Mouse (Mus musculus): ENCODE data around the gene Nrgn. TPM values are rescaled to one million over a fixed set of nuclear protein-coding genes. Genes with fewer than 3 reads are reported as not detected.

The Nrgn gene
- total RNA-seq, 1 experiment = 0.40 TPM

- H3K36me3 ChIP-seq (ENCODE audit: control insufficient read depth, insufficient read depth, low read length, poor library complexity, severe bottlenecking) = no peaks in the 10 kb centered on the region
- no peak overlapping the region for H3K4me3 ChIP-seq (ENCODE audit: insufficient read depth in 1 of 2, low read depth in 1 of 2, low read length in 2 of 2, poor library complexity in 1 of 2, severe bottlenecking in 1 of 2)
- H3K27ac ChIP-seq (ENCODE audit: insufficient read depth, low read depth, low read length, poor library complexity, severe bottlenecking) = no peak overlapping the region
- no peaks in the 10 kb centered on the region for H3K4me1 ChIP-seq (ENCODE audit: control insufficient read depth in 2 of 2, insufficient read depth in 2 of 2, low read length in 2 of 2, poor library complexity in 1 of 2)
- no peak for DNase-seq (ENCODE audit: low read depth, low spot score)
- H3K9me3 ChIP-seq (ENCODE audit: control insufficient read depth, insufficient read depth, low read depth, low read length) = no peaks in the 10 kb centered on the region
- in situ Hi-C loops (cut with MboI; ENCODE audit: low sequenced_read_pairs in 2 of 2, unreplicated experiment in 2 of 2) = no loop called here
- TF ChIP-seq HCFC1 (IDR thresholded peaks at IDR 0.05; ENCODE audit: borderline replicate concordance, insufficient read depth, low read length) (no peak), MAFK (IDR thresholded peaks at IDR 0.05; ENCODE audit: insufficient read depth, low read depth, low read length) (no peak), ZNF384 (IDR thresholded peaks at IDR 0.05; ENCODE audit: low read depth, low read length) (no peak), CHD2 (IDR thresholded peaks at IDR 0.05; ENCODE audit: low read depth, low read length) (no peak), ZC3H11A (IDR thresholded peaks at IDR 0.05; ENCODE audit: borderline replicate concordance, low read depth, low read length) (no peak)
- no peak overlapping the region for H3K9ac ChIP-seq (ENCODE audit: insufficient read depth, low read depth, low read length, poor library complexity, severe bottlenecking)
Measured at GRCm38 (mm10) chr9:37563805-37564204, 11.1 kb upstream of the Nrgn start.

- in situ Hi-C loops (cut with MboI; ENCODE audit: low sequenced_read_pairs in 2 of 2, unreplicated experiment in 2 of 2) = no loop called here
- Histone ChIP-seq H3K27ac (ENCODE audit: insufficient read depth, low read depth, low read length, poor library complexity, severe bottlenecking) (no peak overlapping the region), H3K4me1 (ENCODE audit: control insufficient read depth in 2 of 2, insufficient read depth in 2 of 2, low read length in 2 of 2, poor library complexity in 1 of 2) (no peaks in the 10 kb centered on the region), H3K9ac (ENCODE audit: insufficient read depth, low read depth, low read length, poor library complexity, severe bottlenecking) (no peak overlapping the region), H3K36me3 (ENCODE audit: control insufficient read depth, insufficient read depth, low read length, poor library complexity, severe bottlenecking) (no peaks in the 10 kb centered on the region), H3K9me3 (ENCODE audit: control insufficient read depth, insufficient read depth, low read depth, low read length) (no peaks in the 10 kb centered on the region), H3K4me3 (ENCODE audit: insufficient read depth in 1 of 2, low read depth in 1 of 2, low read length in 2 of 2, poor library complexity in 1 of 2, severe bottlenecking in 1 of 2) (no peak overlapping the region)
- DNase-seq (ENCODE audit: low read depth, low spot score) = no peak
- TF ChIP-seq HCFC1 (IDR thresholded peaks at IDR 0.05; ENCODE audit: borderline replicate concordance, insufficient read depth, low read length) (no peak), CHD2 (IDR thresholded peaks at IDR 0.05; ENCODE audit: low read depth, low read length) (no peak), ZC3H11A (IDR thresholded peaks at IDR 0.05; ENCODE audit: borderline replicate concordance, low read depth, low read length) (no peak), MAFK (IDR thresholded peaks at IDR 0.05; ENCODE audit: insufficient read depth, low read depth, low read length) (no peak), ZNF384 (IDR thresholded peaks at IDR 0.05; ENCODE audit: low read depth, low read length) (no peak)
Measured at GRCm38 (mm10) chr9:37560617-37561016, 7.9 kb upstream of the Nrgn start.

DNA sequence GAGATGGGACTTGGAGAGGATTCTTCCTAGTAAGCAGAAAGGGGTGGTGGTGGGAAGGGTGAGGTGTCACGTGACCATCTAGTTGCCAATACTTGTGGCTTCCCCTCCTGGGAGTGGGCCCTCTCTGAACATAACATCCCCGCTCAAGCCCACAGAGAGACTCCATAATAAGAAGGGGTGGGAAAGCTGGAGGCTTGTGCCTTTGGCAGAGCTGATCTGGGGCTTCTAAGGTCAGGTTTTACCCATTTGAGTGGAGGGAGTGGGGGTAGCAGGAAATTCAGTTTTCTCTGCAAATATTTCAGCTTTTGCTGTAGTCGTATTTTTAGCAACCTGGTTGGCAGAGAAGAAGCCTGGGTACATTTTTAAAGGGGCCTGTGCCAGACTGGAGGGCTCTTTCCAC is 3.7 kb upstream of the Nrgn start:
- TF ChIP-seq ZNF384 (IDR thresholded peaks at IDR 0.05; ENCODE audit: low read depth, low read length) (no peak), ZC3H11A (IDR thresholded peaks at IDR 0.05; ENCODE audit: borderline replicate concordance, low read depth, low read length) (no peak), MAFK (IDR thresholded peaks at IDR 0.05; ENCODE audit: insufficient read depth, low read depth, low read length) (no peak), HCFC1 (IDR thresholded peaks at IDR 0.05; ENCODE audit: borderline replicate concordance, insufficient read depth, low read length) (no peak), CHD2 (IDR thresholded peaks at IDR 0.05; ENCODE audit: low read depth, low read length) (no peak)
- Histone ChIP-seq H3K4me1 (ENCODE audit: control insufficient read depth in 2 of 2, insufficient read depth in 2 of 2, low read length in 2 of 2, poor library complexity in 1 of 2) (peaks cover 0 to 4% of the 10 kb centered on the region in 2 experiments; a peak in 1 of 4 replicates), H3K4me3 (ENCODE audit: insufficient read depth in 1 of 2, low read depth in 1 of 2, low read length in 2 of 2, poor library complexity in 1 of 2, severe bottlenecking in 1 of 2) (no peak overlapping the region), H3K9me3 (ENCODE audit: control insufficient read depth, insufficient read depth, low read depth, low read length) (no peaks in the 10 kb centered on the region), H3K27ac (ENCODE audit: insufficient read depth, low read depth, low read length, poor library complexity, severe bottlenecking) (no peak overlapping the region), H3K36me3 (ENCODE audit: control insufficient read depth, insufficient read depth, low read length, poor library complexity, severe bottlenecking) (no peaks in the 10 kb centered on the region), H3K9ac (ENCODE audit: insufficient read depth, low read depth, low read length, poor library complexity, severe bottlenecking) (no peak overlapping the region)
- DNase-seq (ENCODE audit: low read depth, low spot score) = no peak
- in situ Hi-C loops (cut with MboI; ENCODE audit: low sequenced_read_pairs in 2 of 2, unreplicated experiment in 2 of 2) = no loop called here

GRCm38 (mm10) chr9:37554838-37555748 is 2.4 kb upstream of the Nrgn start, which contains the start of gene Siae:
Gene Siae, plus strand, starts transcription at chr9:37555698.
- no peak for TF ChIP-seq ZC3H11A (IDR thresholded peaks at IDR 0.05; ENCODE audit: borderline replicate concordance, low read depth, low read length)
- no peak for TF ChIP-seq ZNF384 (IDR thresholded peaks at IDR 0.05; ENCODE audit: low read depth, low read length)
- no peak for TF ChIP-seq HCFC1 (IDR thresholded peaks at IDR 0.05; ENCODE audit: borderline replicate concordance, insufficient read depth, low read length)
- TF ChIP-seq CHD2 (IDR thresholded peaks at IDR 0.05; ENCODE audit: low read depth, low read length) = no peak
- TF ChIP-seq MAFK (IDR thresholded peaks at IDR 0.05; ENCODE audit: insufficient read depth, low read depth, low read length) = no peak
- H3K9me3 ChIP-seq (ENCODE audit: control insufficient read depth, insufficient read depth, low read depth, low read length) = no peaks in the 10 kb centered on the region
- H3K4me3 ChIP-seq (ENCODE audit: insufficient read depth in 1 of 2, low read depth in 1 of 2, low read length in 2 of 2, poor library complexity in 1 of 2, severe bottlenecking in 1 of 2) = no peak within 1 kb of the TSS
- DNase-seq (ENCODE audit: low read depth, low spot score) = no peak
- H3K36me3 ChIP-seq (ENCODE audit: control insufficient read depth, insufficient read depth, low read length, poor library complexity, severe bottlenecking) = no peaks in the 10 kb centered on the region
- no peak within 1 kb of the TSS for H3K27ac ChIP-seq (ENCODE audit: insufficient read depth, low read depth, low read length, poor library complexity, severe bottlenecking)
- in situ Hi-C loops (cut with MboI; ENCODE audit: low sequenced_read_pairs in 2 of 2, unreplicated experiment in 2 of 2) = no loop called here
- H3K9ac ChIP-seq (ENCODE audit: insufficient read depth, low read depth, low read length, poor library complexity, severe bottlenecking) = no peak within 1 kb of the TSS
- peaks cover 0 to 4% of the 10 kb centered on the region in 2 experiments; a peak in 1 of 4 replicates for H3K4me1 ChIP-seq (ENCODE audit: control insufficient read depth in 2 of 2, insufficient read depth in 2 of 2, low read length in 2 of 2, poor library complexity in 1 of 2)
